Mouse (Mus musculus) embryonic facial prominence, embryonic 10.5 days (tissue): ENCODE data around the gene Tfb2m. TPM values are rescaled to one million over a fixed set of nuclear protein-coding genes. Genes with fewer than 3 reads are reported as not detected.

ENCODE experiments used
- polyA plus RNA-seq: library from polyadenylated mRNA; unstranded; fragments of >200 nt; fragmentation: Nextera tagmentation; extraction: Ambion mirVana; gene quantifications from 2 replicates; pipeline ENCODE4 v1.2.1, GENCODE M21; 2016

Gene Tfb2m
- polyA plus RNA-seq, 1 experiment from 2014 or later: 28.1 TPM

Other genes starting within 250 kb of the Tfb2m start
- gene Smyd3, start 28.2 kb downstream of the Tfb2m start, polyA plus RNA-seq: 20.7 and 21.5 TPM in 2 replicates
- 21.0 and 21.6 TPM in 2 replicates for gene Cnst, start 103 bp upstream of the Tfb2m start, polyA plus RNA-seq
- 68.4 and 78.8 TPM in 2 replicates for gene Sccpdh, start 121.9 kb upstream of the Tfb2m start, polyA plus RNA-seq
- gene Kif28, start 199.0 kb upstream of the Tfb2m start, polyA plus RNA-seq: 0.06 TPM in 1 of 2 replicates, not detected in the other